Mouse (Mus musculus): ENCODE measurements at regions not wholly inside any gene's neighbourhood (a gene's known extent, or its start where the extent isn't known, plus 50 kb on each side); places are given as distances from the start of the nearest gene placed in this dataset.
A peak's percentile ranks its signal among the peaks of the same experiment; 100 is the strongest.
"Not testable (repeated sequence)": the region's sequence is repeated elsewhere in the genome, so short reads cannot be mapped to it uniquely, and the experiment has no call there.

- DNase-seq: no peak
Measured at GRCm38 (mm10) chr9:41914611-41915010, 209.5 kb downstream of the Sorl1 start.

DNA sequence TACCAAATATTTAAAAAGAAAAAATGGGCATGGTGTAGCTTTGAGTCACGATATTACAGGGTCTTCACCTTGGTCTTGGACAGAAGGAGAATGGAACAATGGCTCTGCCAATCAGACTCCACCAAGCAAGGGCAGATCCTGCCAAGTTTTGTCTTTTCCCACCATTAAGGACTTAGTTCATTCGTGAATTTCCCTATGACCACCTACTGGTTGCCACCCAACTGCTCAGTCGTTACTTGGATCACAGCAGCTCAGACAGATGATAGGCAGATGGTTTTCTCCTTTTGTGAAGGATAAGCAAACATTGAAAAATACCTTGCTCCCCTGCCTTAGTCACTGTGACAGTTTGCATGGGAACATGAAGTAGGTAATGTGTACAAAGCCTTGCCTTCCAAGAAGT is 210.2 kb downstream of the Sorl1 start:
- no peak for DNase-seq

DNA sequence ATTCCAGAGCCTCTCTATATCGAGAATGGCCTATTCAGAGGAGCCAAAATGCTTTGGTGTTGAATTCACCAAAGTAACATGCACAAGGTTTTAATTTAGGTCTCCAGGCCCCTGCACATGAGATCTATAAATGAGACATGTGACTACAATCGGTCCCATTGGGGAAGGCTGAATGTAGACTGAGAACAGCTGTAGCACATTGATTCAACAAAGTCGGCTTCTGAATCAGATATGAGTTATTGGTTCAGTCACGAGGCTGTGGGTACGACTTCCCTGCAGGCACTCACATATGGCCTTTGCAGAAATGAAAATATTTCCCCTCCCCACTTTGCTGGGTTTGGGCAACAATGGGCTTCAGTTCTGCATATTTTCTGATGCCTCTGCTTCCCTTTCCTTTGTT is 211.6 kb downstream of the Sorl1 start:
- no peak for DNase-seq

DNA sequence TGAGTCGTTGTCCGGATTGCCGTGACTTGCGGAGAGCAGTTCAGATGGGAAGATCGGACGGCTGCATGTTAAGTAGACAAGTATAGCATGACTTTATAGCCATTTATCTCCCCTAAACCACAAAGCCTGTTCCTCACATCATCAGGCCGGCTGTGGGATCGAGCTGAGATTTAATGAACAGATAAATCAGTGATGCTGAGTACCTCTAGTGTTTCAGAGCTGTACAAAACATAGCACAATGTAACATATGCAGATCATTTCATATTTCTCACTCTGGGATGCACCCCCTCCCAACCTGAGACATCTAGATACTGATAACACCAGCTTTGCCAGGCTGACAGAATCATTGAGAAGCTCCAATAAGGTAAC is 223.5 kb downstream of the Sorl1 start:
- DNase-seq: no peak

- no peak for DNase-seq
Measured at GRCm38 (mm10) chr9:41899766-41900605, 224.1 kb downstream of the Sorl1 start.

DNA sequence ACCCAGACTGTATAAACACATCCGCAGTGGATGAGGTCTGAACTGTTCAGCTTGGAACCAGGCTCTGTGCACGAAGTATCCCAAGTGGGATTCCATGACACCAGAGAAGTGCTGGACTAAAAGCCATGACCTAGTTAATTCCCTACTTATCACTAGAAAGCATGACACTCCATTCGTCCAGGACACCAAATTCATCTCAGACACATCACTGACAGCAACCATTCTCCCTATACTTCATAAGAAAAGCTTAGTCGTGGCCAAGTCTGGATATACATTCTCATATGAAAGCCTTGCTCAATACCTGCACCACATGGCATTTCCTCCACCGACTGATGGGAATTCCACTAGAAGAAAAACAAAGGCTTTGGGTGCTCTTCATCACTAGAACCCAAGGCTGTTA is 229.0 kb downstream of the Sorl1 start:
- DNase-seq: no peak

DNA sequence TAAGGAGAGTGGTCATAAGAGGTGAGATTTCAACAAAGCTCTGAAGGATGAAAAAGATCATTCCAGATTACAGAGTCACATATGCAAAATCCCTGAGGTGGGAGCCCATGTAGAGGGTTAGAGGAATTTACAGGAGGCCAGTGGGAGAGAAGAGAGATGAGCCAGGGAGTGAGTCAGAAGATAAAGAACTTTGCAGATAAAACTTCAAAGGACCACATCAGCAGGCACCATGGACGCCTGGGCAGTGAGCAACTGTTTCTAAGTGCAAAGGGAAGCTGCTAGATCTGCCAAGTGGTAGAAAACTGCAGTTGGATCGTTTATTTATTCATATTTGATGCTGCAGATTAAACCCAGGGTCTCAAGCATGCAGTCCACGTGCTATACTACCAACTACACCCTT is 231.3 kb downstream of the Sorl1 start:
- DNase-seq: no peak

- no peak for DNase-seq
Measured at GRCm38 (mm10) chr9:41891206-41891605, 232.9 kb downstream of the Sorl1 start.

GRCm38 (mm10) chr9:41890273-41891141 is 233.6 kb downstream of the Sorl1 start:
- peak; percentile 90 for DNase-seq

DNA sequence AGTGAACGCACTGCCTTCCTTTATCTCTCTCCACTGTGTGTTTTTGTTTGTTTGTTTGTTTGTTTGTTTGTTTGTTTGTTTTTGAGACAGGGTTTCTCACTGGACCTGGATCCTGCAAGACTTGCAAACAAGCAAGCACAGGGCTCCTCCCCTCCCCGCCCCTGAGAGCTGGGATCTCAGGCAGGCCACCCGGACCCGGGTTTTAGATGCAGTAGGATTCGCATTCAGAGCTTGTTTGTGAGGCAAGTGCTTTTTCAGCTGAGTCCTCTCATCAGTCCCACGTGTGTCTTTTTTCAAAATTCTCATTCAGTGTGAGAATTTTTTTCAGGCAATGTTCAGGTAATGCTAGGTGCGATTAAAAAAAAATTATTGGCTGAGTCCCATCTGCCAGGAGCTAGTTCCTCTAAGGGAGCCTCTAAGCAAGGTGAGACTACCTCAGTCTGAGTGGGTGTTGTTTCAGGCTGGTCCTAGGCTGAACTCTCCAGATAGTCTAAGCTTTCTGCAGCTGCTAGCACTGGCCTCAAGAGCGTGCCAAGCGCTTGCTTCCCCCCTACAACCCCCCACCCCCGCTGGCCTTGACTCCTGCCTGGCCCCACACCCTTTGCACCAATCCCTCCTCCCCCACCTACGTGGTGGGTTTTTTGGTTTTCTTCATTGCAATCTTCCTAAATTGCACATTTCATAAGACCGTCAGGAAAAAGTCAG is 234.4 kb downstream of the Sorl1 start:
- peak; percentile 20 for DNase-seq

DNA sequence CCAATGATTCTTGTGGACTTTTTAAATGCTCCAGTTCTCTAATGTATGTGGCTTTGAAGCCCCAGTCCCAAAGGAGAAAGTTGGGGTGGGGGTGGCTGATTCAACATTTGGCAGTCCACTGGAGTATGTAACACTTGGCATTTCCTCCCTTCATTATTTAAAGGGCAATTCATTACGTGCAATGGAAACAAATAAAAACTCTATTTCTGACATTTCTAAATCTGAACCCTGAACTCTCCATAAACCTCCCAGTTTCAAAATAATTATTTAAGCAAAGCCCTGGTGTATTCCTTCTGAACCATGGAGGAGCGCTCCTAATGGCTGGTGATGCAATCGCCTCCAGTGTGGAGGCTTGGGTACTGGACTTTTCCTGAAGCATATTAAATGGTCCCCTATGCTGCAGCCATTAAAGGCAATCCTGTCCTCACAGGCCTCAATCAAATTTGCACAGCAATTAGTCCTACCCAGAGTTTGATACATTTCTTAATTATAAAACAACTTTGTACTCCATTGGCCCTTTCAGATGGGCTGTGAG is 235.4 kb downstream of the Sorl1 start:
- DNase-seq: no peak

DNA sequence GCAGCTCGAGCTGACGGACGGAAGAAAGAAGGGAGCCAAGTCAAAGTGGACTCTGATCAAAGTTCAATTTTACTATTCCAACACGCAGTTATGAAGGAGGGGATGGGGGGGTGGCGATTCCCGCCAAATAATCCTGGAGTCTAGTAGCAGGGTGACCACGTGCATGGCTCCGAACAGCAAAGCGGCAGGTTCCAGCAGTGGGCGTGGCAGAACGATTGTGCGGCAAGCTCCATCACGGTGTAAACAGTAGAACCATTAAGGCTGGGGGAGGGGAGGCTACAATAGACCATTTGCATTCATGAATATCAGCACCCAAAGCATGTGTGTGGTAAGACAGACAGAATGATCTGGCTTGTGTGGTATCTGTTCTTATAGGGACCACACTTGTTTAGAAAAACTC is 237.6 kb downstream of the Sorl1 start:
- not testable (repeated sequence) for DNase-seq

- no peak for DNase-seq
Measured at GRCm38 (mm10) chr9:41880457-41880856, 243.6 kb downstream of the Sorl1 start.

DNA sequence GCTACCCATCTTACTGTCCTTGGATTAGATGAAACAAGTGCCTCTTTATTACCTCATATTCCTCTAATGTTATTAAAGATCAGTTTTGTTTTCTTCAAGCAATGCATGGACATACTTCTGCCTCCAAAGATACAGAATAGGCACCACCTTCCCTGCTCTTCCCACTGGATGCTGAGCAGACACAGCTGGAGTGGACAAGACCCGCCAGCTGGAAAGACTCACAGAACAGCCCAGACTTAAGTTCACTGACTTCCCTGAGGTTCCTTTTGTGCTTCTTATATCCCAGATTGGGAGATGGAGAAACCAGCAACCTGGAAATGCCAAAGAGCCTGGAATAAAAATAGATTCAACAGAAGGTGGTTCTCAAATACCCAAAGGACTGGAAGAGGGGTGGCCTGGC is 245.0 kb downstream of the Sorl1 start:
- no peak for DNase-seq

DNA sequence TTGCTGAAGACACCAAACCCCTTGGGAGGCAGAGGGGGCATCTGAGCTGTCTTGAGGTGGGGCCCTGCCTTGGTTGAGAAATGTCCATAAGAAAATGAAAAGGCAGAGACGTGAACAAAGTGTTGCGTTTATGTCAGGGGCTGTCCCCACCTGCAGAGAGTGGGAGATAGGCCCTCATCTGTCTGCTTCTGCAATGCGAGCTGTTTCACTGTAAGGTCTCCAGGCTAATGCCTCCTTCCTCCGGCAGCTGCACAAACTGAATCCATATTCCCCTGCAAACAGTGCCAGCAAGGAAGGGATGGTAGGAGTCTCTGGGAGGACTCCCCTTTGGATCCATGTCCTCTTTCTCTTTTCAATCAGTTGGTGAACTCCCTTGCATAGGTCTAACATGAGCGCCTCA is 263.0 kb downstream of the Sorl1 start:
- no peak for DNase-seq

- DNase-seq: peak; percentile 57
Measured at GRCm38 (mm10) chr9:41860681-41861080, 263.4 kb downstream of the Sorl1 start.

DNA sequence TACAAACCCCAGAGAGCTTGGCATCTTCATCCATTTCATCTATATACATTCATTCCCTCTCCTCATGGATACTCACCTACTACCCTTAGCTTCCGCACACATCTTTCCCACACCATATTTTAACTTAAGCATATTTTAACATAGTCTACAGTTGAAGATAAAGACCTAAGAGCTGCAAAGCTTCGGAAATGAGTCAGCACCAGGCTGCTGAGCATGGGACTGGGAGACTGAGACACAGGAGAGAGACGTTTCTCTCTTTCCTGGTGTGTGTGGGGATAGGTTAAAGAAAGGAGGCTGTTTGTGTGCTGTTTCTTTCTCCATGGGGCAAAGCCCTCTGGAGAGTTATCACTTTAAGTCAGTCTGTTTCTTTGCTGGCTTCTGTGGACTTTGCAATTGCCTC is 264.3 kb downstream of the Sorl1 start:
- no peak for DNase-seq

DNA sequence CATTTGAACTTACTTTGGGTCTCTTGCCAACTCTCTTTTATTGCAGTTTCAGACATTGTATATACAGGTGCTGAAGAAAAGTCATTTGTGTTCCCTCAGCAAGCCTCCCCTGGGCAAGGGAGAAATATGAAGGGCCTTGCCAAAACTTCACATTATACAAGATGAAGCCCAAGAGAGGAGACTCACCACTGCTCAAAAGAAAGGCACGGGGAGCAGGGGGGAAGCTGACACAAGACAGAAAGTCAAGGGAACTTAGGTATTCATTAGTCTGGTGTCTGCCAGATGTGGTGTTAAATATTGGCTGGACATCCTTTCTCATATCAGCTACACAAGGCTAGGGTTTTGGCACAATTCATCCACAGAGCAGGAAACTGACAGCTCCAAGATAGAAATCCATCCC is 272.0 kb downstream of the Sorl1 start:
- no peak for DNase-seq

GRCm38 (mm10) chr9:41849628-41850326 is 274.3 kb downstream of the Sorl1 start:
- DNase-seq: no peak

DNA sequence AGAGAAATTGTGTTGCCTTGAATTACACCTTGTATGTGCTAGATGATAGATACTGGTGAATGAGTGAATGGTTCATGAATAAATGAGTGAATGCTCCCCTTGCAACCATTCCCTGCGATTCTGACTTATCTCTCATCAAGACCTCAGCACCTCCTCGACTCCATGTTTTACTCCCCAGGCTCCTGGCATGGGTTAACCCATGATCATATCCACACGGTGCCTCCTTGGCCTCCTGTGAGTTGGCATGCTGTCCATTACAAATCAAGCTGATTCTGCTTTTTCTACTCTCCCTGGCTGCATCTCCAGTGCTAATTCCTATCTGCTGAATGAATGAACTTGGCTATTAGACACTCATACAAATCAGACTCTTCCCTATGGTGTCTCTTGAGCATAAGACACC is 279.5 kb downstream of the Sorl1 start:
- DNase-seq: no peak

DNA sequence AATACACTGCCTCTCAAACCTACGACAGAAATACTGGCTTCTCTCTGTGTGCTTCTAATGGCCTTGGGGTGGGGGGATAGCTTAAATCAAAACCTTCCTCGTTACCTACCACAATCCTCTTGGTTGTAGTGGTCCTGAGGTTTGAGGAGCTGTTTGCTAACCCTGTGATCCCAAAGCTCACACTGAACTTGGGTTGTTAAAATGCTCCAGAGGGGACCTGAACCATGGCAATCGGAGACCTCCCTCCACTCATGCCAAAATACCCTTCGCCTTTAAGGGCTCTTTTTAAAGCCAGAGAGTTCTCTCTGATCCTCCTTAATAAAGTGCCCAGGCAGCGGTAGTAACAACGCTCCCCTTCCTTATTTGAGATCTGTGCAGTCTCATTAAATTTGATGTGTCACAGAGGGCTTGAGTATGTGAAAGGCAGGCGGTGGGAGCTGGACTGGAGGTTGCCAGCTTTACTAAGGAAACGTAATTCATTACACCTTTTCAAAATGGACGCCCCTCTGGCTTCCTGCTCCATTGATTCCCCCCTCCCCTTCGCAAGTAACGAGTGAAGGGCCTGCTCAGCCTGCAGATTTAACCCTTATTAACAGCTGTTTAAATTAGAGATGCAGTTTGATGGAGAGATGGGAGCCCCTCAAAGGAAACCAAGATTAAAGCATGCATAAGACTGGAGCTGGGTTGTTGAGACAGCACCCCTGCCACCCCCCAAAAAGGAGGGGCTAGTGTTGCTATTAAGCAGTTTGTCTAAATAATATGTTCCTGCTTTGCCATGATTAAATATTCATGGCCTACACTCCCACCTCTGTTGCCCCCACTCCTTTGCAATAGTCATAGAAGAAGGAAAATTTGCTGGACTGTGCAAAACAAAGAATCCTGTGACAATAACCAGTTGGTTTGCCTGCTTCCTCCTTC is 289.4 kb downstream of the Sorl1 start:
- no peak for DNase-seq

GRCm38 (mm10) chr9:41833408-41833807 is 290.7 kb downstream of the Sorl1 start:
- DNase-seq: no peak

All from layer of hippocampus, adult 9-11 months (tissue).